Mouse (Mus musculus) adrenal gland, postnatal 4 days (tissue): ENCODE results near the gene U2af1l4. TPM values are rescaled to one million over a fixed set of nuclear protein-coding genes. Genes with fewer than 3 reads are reported as not detected.

Experiments
- DNase-seq, 2 experiments: peaks; one replicate each; pipeline ENCODE4 v3.0.0; 2021 to 2022; ENCODE audit warnings: low spot score in 2 of 2, mixed read lengths in 2 of 2
- microRNA-seq: library from miRNA; unstranded; fragments of <30 nt; microRNA quantifications from one replicate; pipeline ENCODE4 v1.2.0, GENCODE M21; 2021
- total RNA-seq, 2 experiments: library from RNA; stranded (reverse); gene quantifications; 2 replicates each; pipeline ENCODE4 v1.2.3; 2021

U2af1l4 gene
- total RNA-seq, 2 experiments from 2014 or later: 70.4 to 75.2 TPM

DNA sequence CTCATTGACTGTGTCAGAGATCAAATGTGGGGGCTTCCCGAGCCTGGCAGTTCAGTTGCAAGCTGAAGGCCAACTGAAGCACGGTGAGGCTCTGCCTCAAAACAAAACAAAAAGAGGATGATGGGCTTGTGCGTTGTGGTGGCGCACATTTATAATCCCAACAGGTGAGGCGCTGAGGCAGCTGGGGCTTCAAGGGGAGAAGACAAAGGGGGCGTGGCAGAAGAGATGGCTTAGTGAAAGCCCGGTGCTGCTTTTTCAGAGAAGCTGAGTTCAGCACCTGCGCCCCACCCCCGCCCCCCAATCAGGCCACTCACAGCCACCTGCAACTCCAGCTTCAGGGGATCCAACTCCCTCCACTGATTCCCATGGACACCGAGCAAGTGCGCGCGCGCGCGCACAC is 45.4 kb downstream of the U2af1l4 start:
- DNase-seq: no peak

DNA sequence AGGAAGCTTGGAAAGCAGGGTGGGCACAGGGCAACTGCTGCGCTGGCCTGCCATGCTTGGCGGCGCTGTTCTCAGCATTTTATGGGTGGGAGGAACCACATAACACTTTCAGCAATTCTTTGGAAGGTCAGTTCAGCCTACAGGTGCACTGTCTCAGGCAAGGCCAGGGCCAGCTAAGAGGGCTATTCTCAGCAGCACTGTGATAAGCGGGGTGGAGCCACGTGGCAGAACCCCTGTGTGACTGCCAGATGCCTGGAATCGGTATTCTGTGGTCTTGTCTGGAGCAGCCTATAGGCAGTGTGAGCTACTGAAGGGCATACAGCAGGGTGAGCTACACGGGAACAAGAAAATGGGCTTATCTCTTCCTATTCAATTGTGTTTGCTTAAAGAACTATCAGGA is 46.9 kb downstream of the U2af1l4 start:
- no peak for DNase-seq

DNA sequence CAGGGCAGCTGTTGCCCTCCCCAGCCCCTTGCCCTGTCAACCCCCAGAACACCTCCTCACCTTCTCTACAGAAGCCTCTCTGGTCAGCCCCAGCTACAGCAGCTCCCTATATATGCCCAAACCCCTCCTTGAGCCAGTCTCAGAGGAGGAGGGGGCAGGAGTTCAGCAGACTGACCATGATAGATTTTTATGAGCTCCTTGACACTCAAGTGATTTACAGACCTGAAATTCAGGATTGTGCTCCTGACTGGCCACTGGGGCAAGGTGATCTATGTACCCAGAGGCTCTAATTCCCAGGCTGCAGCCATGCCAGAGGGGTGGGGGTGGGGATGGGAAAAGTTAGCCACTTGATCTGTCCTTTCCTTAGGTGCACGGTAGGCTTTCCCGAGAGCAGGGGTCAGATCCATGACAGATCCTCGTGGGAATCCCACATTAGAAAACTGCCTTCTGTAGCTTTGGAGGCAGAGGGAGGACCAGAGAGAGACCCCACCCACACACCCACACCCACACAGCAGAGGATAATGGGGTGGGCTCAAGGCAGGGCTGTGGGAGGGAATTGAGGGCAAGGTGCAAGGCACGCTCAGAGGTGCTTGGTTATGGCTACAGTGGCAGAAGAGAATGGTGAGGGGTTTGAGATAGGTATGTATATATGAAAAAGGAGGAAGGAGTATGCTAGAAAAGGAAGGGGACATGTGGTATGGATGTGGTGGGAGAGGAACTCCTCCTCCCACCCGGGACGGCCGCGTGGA is 49.7 kb downstream of the U2af1l4 start, which contains the start of gene Upk1a:
Gene Upk1a, minus strand, starts transcription at position 194 of the 749 bp plus-strand sequence.
- DNase-seq: no peak

DNA sequence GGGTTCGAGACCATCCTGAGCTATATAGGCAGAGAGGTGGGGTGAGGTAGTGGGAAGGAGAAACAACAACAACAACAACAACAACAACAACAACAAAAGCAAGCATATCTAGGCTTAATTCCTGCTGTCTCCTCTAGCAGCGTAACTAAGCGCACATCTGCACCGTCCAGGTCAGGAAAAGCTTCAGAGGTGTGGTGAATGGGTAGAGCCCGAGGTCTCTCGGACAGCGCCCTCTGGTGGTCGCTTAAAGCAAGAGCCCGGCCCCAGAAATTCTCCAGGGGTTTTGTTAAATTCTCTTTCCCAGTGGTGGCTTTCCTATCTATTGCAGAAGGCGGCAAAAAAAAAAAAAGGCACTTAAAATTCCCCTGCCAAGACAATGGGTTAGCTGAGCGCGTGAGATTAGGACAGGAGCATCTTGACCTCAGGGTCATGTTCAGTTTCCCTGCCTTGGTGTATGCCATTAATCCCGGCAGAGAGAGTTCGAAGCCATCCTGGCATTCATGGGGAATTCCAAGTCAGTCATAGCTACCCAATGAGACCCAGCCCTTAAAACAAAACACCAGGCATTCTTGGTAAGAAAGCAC is 50.5 kb downstream of the U2af1l4 start:
- peak in 1 of 2 experiments; percentile 33 for DNase-seq

DNA sequence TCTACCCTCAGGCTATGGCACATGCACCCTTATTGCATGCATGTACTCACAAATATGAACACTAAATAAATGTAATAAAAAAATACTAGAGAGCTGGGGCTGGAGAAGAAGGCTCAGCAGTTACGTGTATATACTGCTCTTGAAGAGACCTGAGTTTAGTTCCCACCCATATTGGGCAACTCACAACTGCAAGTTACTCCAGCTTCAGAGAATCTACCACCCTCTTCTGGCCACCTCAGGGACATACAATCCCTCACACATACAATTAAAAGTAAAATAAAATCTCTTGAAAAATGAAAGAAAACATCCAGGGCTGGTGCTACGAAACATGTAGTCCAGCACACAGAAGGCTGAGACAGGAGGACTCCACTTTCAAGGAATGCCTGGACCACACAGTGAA is 51.4 kb downstream of the U2af1l4 start:
- no peak for DNase-seq

Small RNA genes lying within 50 kb of the gene (microRNA-seq; reads per million reads assigned to microRNA genes)
- gene Gm38670: 2.1 reads per million
- gene Mir3569: 0.79 reads per million

Other genes starting within 250 kb of the U2af1l4 start
- 10 to 100 TPM; 40.1 to 60.6 TPM for gene Syne4, start 248.5 kb upstream of the U2af1l4 start, total RNA-seq
- 1 to 10 TPM; 1.4 to 1.7 TPM for gene E130208F15Rik, start 241.6 kb upstream of the U2af1l4 start, total RNA-seq
- gene Sdhaf1, start 239.4 kb upstream of the U2af1l4 start, total RNA-seq: 10 to 100 TPM; 12.4 to 15.0 TPM
- 10 to 100 TPM; 18.7 to 19.5 TPM for gene Lrfn3, start 200.5 kb upstream of the U2af1l4 start, total RNA-seq
- 10 to 100 TPM; 26.6 to 40.2 TPM for gene Tyrobp, start 149.5 kb upstream of the U2af1l4 start, total RNA-seq
- gene Hcst, start 143.4 kb upstream of the U2af1l4 start, total RNA-seq: 1 to 10 TPM; 1.6 to 2.2 TPM
- gene Nfkbid, start 141.6 kb upstream of the U2af1l4 start, total RNA-seq: 1 to 10 TPM; 2.1 to 2.3 TPM
- gene Aplp1, start 117.8 kb upstream of the U2af1l4 start, total RNA-seq: 10 to 100 TPM; 49.5 to 59.1 TPM
- 1 to 10 TPM in 1 of 2 experiments, under 1 TPM in 1; 0.14 to 1.3 TPM for gene Kirrel2, start 105.6 kb upstream of the U2af1l4 start, total RNA-seq
- gene Nphs1, start 105.0 kb upstream of the U2af1l4 start, total RNA-seq: 1 to 10 TPM in 1 of 2 experiments, under 1 TPM in 1; 0.08 to 7.1 TPM
- gene Prodh2, start 69.7 kb upstream of the U2af1l4 start, total RNA-seq: 10 to 100 TPM; 11.6 to 24.9 TPM
- 10 to 100 TPM; 19.3 to 22.9 TPM for gene Arhgap33, start 28.2 kb upstream of the U2af1l4 start, total RNA-seq
- 10 to 100 TPM; 36.3 to 45.7 TPM for gene Hspb6, start 11.1 kb upstream of the U2af1l4 start, total RNA-seq
- 10 to 100 TPM; 12.9 to 16.3 TPM for gene Proser3, start 11.0 kb upstream of the U2af1l4 start, total RNA-seq
- 10 to 100 TPM; 67.7 to 78.0 TPM for gene Lin37, start 3.5 kb upstream of the U2af1l4 start, total RNA-seq
- gene Gm49396, start within 50 bp of the U2af1l4 start, total RNA-seq: 1 to 10 TPM; 7.6 to 8.7 TPM
- gene Psenen, start 326 bp downstream of the U2af1l4 start, total RNA-seq: 100 to 1,000 TPM; 125 to 131 TPM
- gene Igflr1, start 2.1 kb downstream of the U2af1l4 start, total RNA-seq: 1 to 10 TPM; 4.5 to 5.2 TPM
- 10 to 100 TPM; 71.4 to 84.4 TPM for gene Kmt2b, start 25.4 kb downstream of the U2af1l4 start, total RNA-seq
- gene Zbtb32, start 35.6 kb downstream of the U2af1l4 start, total RNA-seq: under 1 TPM in 1 of 2 experiments, not detected in 1; 0.65 TPM
- 1 to 10 TPM in 1 of 2 experiments, under 1 TPM in 1; 0.93 to 1.2 TPM for gene Upk1a, start 49.5 kb downstream of the U2af1l4 start, total RNA-seq
- 100 to 1,000 TPM; 750 to 830 TPM for gene Cox6b1, start 62.9 kb downstream of the U2af1l4 start, total RNA-seq
- gene Etv2, start 72.6 kb downstream of the U2af1l4 start, total RNA-seq: not detected
- 10 to 100 TPM; 89.2 to 89.5 TPM for gene Rbm42, start 87.0 kb downstream of the U2af1l4 start, total RNA-seq
- gene Haus5, start 101.7 kb downstream of the U2af1l4 start, total RNA-seq: 10 to 100 TPM; 20.8 to 22.9 TPM
- gene Pmis2, start 108.3 kb downstream of the U2af1l4 start, total RNA-seq: not detected
- 1 to 10 TPM; 3.8 to 5.2 TPM for gene 2200002J24Rik, start 135.6 kb downstream of the U2af1l4 start, total RNA-seq
- 1 to 10 TPM; 2.8 to 3.6 TPM for gene Atp4a, start 148.9 kb downstream of the U2af1l4 start, total RNA-seq
- gene Tmem147, start 166.2 kb downstream of the U2af1l4 start, total RNA-seq: 100 to 1,000 TPM; 170 to 181 TPM
- gene Gapdhs, start 180.4 kb downstream of the U2af1l4 start, total RNA-seq: not detected
- 10 to 100 TPM; 32.1 to 36.8 TPM for gene Sbsn, start 188.2 kb downstream of the U2af1l4 start, total RNA-seq
- 1 to 10 TPM; 3.2 to 4.2 TPM for gene Dmkn, start 200.5 kb downstream of the U2af1l4 start, total RNA-seq
- 1 to 10 TPM; 1.9 to 3.1 TPM for gene Krtdap, start 224.6 kb downstream of the U2af1l4 start, total RNA-seq